Mouse (Mus musculus): ENCODE measurements around the gene Rnf19b.

The Rnf19b gene

DNA sequence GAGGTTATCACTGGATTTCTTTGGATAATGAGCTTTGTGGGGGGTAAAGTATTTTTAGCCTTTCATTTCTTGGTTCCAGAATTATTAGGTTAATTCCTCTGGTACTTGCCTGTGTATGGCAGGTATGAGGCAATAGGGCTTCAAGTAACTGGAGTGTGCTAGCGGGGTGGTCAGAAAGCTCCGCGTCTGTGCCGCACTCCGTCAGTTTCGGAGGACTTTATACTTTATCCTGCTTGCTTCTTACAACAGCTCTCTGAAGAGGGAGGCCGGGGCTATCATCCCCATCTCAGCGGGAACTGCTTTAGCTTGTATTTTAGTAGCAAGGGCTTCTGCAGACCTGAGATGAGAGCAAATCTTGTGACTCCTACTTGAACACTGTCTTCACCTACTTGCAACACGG is 21.1 kb downstream of the Rnf19b start:
- no peak for DNase-seq (ENCODE audit: low read depth)

DNA sequence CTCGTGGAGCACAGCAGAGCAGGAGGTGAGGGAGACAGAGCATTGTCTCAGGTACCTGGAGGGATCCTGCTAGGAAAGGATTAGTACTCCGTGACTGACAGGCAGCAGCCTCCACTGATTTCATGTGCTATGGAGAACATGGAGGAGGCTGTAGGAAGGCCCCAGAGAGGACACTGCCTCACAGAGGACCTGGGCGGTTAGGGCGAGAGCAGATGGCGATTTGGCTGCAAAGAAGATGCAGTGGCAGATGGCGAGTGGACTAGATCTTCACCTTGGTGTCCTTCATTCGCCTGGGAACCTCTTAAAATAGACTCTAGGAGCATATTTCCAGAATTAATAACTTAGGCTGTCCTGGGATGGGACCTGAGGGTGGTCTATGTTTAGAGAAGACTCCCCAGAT is 23.0 kb downstream of the Rnf19b start:
- no peak for DNase-seq (ENCODE audit: low read depth)

DNA sequence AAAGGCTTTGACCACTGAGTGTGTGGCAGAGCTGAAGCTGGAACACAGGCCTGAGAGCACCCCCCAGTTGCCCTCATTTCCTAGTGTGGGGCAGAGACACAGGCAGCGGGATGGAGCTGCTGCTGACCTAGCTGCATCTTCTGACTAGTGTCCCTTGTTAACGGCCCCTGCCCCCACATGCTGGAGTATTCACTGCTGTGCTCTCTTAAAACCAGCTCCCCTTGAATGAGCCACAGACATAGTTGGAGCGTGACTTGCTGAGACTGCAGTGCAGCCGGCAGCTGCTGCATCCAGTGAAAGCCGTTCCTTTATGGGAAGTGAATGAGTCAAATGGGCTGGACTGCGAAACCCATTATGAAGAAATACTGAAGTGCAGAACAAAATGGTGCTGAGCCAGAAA is 23.4 kb downstream of the Rnf19b start:
- DNase-seq (ENCODE audit: low read depth): peak; percentile 84

DNA sequence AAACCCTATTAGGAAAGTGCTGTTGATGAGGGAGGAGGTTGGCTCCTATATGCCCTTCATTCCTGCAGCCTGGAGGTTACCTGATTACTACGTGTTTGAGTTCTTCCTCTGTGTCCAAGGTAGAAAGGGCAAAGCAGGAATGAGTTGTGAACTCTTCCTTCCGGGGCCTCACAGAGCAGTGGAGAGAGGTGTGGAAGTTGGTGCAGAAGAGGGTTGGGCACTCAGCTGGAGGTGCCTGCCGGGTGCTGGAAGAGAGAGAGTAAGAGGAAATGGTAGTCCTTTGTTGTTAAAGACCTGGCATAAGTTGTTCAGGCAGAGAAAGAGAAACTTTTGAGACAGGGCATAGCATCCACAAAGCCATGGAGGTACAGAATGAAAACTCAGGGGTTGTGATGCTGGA is 23.9 kb downstream of the Rnf19b start:
- DNase-seq (ENCODE audit: low read depth): no peak

DNA sequence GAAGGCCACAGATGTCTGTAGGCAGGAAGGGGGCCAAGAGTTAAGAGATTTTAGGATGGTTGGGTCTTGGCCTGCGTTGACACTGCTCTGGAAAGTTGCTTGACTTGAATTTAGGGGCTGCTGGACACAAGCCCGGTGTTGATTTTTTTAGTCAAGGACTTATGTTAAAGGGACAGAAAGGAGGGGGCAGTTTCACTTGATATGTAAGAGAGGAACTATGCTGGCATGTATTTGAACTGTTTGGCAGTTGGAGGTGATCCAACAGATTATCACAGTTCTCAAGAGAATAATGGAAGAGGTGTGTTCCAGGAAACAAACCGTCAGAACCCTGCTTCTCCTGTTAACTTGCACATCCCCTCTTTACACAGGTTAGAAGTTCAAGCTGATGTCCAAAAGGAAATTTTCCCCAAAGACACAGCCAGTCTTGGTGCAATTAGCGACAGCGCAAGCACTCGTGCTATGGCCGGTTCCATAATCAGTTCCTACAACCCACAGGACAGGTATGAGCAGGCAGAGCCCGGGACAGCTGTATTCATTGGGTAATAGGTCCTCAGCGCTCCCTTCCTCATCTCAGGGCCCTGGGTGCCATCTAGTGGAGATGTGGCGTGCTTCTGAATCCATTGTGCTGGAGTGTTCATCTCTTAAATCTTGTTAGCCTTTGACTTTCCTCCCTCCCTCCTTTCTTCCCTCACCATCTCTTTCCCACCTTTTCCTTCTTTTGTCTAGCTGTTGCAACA is 24.5 kb downstream of the Rnf19b start:
- peak; percentile 53 for DNase-seq (ENCODE audit: low read depth)

DNA sequence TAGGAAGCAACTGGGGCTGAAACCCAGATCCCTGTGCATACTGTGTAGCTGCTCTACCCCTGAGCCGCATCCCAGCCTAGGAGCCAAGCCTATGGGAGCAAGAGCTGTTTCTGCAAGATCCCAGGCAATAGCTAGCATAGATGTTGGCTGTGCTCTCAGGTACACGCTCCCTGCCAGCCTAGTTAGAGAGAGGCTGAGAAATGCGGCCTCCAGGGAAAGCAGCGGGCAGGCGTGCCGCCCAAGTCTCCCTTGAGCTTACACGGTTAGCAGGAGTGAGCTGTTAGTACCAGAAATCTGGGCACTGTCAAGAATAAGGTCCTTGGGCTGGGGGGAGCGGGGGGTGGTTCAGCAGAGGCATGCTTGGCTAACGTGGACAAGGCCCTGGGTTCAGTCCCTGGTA is 26.8 kb downstream of the Rnf19b start:
- no peak for DNase-seq (ENCODE audit: low read depth)

DNA sequence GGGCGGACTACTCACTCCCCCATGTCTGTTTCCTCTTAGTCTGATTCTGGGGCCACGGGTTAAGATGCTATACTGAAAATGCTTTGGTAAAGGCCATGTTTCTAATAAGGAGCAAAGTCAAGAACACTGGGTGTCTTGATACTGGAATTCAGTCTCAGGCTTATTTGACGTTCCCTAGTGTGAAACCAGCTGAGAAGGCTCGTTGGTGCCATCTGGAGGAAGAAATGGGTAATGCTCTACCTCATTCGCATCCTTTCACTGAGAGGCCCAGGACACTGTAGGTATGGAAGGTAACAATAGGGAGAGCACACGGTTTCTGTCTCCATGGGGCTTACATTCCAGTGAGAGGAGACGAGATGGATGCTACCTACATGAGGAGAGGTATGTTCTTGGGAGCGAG is 28.0 kb downstream of the Rnf19b start:
- DNase-seq (ENCODE audit: low read depth): no peak

DNA sequence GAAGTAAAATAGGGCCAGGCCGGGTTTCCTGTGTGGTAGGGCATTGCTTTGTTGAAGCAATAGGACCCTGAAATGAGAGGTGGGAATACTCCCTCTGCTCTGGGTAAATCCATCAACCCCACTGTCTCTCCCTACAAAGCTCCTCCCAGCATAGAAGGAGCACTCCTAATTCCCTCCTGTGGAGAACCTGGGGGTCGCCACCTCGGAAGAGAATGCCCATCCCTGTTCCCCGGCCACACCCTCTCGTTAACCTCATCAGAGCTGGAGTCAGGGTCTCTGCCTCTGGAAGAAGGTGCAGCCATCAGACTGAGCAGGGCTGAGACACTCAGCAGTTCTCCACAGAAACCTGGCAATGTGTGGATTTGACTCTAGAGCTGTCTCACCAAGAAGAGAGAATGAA is 29.8 kb downstream of the Rnf19b start:
- no peak for DNase-seq (ENCODE audit: low read depth)

DNA sequence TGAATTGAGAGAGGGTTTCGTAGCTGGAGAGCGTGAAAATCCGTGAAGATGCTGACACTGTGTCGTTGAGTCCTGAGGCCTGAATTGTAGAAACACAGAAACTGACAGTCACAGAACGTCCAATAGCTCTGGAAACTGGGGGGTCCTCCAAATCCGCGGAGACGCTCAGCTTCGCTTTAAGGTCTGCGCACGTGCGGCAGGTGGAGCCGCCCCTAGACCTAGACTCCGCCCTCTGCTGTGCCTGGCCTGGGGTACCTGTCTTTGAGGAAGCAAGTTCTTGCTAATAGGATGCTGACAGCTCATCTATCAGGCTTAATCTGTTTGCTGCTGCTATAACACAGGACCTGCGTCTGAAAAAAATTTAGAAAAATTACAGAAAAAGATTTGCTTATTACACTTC is 37.2 kb downstream of the Rnf19b start:
- DNase-seq (ENCODE audit: low read depth): no peak

DNA sequence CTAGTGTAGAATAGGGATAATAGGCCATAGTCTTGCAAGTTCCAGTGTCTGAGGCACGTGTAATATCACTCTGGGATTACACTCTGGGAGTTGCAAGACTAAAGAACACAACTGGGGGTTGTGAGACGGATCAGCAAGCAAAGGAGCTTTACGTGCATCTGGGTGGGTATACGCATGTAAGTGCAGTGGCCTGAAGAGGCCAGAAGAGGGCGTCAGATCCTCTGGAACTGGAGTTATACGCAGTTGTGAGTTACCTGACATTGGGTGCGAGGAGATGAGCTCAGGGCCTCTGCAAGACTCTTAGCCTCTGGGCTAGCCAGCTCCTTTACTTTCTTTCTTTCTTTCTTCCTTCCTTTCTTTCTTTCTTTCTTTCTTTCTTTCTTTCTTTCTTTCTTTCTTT is 38.9 kb downstream of the Rnf19b start:
- no peak for DNase-seq (ENCODE audit: low read depth)

DNA sequence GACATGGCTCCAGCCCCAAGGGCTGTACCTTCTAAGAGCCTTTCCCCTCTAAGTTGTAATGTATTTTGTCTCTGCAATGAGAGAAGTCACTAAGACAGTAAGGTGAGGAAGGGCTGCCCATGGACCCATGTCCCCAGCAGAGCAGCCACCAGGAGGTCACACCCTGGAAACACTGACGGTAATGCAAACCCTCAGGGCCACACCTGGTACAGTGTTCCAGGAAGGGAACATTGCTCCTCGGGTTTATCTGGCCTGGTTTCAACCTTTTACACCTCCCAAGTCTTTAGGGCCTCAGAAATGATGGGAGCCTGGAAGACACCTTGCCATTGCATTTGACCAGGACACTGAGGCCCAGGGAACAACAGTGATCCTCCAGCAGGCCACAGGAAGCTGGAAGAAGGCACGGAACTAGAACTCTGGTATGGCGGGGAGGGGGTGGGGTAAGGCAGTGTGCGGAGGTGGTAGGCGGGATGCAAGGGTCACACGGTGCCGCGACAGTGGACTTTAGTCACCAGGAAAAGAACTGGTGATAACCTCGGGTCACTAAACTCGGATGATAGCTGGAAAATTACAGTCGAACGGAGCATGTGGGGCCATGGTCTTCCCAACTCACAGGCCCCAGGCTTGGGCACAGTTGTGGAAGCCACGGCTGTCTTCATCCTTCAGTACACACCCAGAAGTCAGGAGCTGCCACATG is 44.2 kb downstream of the Rnf19b start:
- DNase-seq (ENCODE audit: low read depth): no peak

DNA sequence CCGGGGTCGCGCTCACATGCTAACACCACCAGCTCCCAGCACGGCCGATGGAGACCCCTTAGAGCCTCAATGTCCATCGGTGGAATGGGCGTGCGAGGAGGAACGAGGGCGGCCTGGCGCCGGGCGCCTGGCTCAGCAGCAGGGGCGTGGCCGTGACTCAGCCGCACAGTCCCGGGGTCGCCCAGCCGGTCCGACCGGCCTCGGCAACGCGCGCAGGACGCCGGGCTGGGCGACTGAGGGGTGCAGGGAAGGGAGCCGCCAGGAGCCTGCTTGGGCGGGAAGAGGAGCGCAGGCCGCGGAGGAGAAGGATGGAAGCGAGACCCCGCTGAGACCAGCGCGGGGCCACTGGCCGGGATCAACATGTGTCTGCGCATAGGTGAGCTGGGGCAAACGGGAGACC is 47.3 kb downstream of the Rnf19b start, which contains the start of gene Tmem54:
Gene Tmem54 (plus strand): TSS at position 193 of the 400 bp plus-strand sequence.
- DNase-seq (ENCODE audit: low read depth): no peak

DNA sequence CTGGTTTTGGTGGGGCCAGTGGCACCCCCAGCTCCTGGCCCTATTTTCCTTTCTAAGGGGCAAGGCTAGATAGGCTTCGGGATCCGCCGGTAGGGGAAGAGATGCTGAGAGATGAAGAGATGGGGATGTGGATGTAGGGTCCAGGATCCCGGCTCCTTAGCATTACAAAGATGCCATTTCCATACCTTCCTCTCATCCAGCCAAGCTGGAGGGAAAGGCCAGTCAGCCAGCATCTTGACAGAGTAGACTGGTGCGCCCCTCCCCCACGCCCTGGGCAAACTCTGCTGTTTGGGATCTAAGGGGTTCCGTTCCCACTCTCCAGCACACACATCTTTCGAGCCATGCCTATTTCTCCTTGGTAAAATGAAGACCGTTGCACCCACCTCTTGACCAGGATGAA is 48.0 kb downstream of the Rnf19b start:
- DNase-seq (ENCODE audit: low read depth): no peak

DNA sequence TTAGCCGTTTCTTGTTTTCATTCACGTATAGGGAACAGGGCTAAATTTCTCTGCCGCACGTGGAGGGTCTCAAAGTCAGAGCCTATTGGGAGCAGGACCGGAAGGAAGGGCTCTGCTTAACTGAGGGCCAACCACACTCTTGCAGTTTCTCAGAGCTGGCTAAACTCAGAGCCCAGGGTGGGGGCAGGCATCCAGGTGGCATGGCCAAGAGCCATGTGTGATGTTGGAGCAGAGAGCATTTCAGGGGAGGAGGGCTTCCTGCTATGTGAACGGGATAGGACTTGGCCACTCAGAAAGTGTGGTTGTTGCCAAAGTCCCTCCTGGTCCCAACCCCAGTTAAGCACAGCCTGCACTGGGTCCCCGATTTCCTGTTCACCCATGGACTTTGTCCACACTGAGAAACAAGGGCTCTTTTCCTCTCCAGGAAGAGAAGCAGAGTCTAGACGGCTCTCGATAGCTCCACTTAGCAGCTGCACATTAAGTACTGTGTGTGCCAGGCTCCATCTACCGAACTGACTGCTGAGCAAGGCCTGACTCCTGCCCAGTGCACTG is 49.4 kb downstream of the Rnf19b start:
- DNase-seq (ENCODE audit: low read depth): no peak

DNA sequence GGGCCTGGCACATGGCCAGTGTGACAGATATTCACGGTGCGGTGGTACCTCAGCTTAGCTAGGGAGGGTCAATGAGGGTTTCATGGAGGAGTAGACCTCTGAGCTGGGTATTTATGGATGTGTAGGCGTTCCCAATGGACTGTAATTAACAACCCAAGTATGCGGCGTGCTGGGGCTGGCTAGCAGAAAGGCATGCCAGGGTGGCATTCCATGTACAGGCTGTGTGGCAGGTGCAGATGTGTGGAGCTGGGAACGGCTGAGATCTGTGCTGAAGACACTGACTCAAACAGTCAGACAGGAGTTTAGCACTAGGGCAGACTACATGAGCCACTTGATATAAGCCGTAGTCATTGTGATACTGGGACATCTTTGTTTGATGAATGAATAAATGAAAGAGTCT is 50.6 kb downstream of the Rnf19b start:
- DNase-seq (ENCODE audit: low read depth): no peak

DNA sequence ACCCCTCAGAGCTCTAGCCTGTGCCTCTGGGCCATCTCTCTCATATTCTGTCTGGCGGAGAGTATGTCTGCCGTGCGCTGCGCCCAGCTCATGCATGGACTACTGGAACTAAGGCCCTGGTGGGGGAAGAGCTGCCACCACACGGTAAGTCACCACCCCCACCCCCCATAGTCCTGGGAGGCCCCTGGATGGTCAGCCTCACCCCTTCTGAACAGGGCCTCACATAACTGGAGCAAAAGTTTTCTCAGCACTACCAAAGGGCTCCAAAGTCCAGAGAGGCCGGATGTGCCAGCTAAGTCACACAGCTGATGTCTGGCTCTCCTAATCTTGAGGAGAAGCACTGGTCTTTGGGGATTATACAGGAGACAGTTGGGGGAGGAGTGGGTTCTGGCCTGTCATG is 52.7 kb downstream of the Rnf19b start:
- no peak for DNase-seq (ENCODE audit: low read depth)

DNA sequence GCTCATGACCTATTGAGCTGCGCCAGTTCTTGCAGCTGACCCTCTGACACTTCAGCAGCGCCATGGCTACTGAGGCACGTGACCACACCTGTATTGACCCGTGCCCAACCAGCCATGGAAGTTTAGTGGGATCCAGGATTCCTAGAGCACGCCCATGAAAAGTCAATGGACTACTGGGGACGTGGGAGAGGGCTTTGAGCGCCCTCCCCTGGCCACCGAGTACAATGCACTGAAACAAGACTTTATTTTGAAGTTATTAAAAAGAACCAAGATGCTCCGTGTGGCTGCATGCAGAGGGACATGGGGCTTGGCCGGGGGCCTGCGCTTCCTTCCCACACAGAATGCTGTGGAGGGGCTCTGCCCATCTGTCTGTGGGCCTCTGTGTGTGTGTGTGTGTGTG is 53.3 kb downstream of the Rnf19b start:
- DNase-seq (ENCODE audit: low read depth): no peak

DNA sequence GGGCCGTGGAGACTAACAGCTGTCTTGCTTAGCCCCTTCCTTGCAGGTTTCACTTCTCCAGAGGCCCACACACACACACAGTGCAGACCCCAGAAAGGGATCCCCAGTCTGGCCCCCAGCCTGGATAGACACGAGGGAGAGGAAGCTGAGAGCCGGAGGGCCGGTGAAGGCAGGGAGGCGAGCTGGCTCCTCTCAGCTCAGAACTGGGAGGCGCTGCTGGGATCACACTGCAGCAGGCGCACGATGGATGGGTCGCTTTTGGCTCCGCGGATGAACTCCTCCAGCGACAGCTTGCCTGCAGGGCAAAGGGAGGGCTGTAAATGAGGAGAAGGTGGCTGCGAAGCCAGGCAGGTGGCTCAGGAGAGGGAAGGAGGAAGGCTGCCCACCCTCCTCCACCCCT is 54.2 kb downstream of the Rnf19b start:
- DNase-seq (ENCODE audit: low read depth): no peak

DNA sequence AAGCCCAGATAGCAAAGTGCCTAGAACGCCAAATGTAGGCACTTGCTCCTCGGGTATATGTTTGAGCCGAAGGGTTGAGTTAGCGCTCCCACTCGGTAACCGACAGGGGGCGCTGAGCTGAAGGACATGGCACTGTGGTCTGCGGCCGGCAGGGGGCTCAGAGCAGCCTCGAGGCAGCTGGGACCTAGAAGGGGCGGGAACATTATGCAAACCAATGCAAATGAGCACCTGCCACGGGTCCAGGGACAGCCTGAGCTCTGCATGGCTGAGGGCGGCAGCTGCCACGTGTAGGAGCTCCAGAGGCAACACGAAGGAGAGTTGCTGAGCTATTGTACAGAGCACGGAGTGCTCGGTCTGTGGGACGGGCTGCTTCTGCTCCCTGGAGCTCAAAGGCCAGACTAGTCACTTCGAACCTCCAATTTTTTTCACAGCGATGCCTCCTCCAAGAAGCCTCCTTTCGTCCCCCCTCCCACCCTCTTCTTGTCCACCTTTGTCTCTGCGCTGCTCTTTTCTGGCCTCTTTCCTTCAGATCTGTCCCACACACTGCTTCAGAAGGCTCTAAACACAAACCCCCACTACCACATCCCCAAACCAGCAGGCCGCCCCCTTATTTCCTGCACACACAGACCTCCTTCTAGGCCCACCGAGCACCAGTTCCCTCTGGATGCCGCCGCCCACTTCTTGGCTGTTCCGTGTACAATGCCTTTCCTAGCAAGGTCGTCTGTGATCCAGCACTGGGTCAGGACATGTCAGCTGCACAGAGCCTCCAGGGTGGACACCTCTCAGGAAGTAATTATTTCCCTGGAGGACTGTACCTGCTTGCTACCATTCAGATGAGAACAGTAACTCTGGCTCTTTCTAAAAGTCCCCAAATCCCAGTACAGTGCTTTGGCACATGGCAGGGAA is 55.3 kb downstream of the Rnf19b start:
- DNase-seq (ENCODE audit: low read depth): no peak

DNA sequence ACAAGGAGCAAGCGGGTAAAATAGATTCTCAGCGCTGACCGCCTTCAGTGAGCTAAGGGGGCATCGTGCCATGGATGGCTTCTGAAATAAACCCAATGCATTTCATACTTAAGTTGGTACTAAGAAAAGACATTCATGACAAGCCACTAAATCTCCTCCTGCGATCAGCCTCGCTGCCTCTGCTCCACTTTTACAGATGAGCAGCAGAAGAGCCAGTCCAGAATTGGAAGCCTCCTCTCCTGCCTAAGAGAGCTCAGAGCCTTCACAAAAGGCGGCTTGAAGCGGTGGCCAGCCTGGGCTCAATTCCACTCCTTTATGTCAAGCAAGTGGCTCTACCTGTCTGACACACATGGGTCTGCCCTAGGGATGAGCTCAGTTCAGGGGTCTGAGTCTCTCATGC is 58.6 kb downstream of the Rnf19b start:
- DNase-seq (ENCODE audit: low read depth): no peak

DNA sequence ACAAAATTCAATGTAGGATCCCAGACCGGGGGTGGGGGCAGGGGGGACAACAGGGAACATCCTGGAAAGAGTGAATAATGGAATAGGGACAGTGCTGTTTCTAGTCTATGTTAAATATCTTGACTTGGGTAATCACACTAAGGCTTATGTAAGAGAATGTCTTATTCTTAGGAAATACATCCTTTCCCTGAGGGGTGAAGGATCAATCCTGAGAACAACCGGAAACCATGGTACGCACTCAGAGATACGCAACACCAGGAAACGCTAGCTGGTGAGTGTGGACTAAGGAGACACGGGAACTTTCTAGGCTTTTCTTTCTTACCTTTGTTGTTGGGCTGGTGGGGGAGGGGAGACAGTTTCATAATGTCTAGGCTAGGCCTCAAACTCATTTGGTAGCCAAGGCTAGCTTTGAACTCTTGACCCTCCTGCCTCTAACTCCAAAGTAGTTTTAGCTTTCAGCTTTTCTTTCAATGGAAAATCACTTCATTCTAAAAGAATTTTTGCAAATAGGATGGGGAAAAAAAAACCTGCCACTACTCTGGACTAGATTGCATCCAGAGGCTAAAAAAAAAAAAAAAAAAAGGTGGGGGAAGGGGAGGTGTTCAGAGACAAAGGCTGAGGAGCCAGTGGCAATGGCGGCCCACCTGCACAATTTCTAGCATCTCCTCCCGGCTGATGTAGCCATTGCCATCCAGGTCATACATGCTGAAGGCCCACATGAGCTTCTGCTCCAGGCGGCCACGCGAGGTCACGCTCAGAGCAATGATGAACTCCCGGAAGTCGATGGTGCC is 59.8 kb downstream of the Rnf19b start:
- no peak for DNase-seq (ENCODE audit: low read depth)

DNA sequence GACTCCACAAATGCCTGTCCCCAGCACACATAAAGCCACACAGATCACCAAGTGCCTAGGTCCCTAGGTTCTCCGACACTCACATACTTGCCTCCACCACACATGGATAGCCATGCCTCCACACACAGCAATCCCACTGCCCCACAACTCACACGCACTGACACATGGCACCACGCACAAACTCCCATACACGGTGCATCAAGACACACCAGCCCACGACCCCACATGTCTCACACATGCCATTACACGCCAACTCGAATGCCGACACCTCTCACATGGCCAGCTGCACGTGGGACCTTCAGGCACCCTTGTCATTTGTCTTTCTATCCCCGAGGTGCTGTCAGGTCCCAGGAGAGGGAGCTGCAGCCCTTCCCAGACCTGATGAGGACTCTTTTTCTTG is 61.6 kb downstream of the Rnf19b start:
- DNase-seq (ENCODE audit: low read depth): no peak

Data from fibroblast of lung, adult 2 months (primary cell).